In genomic region chr2:129338138-129338621, GRCm38 (mm10) we compare ENCODE assay signal across 12 mouse cellular contexts. TPM values are rescaled to one million over a fixed set of nuclear protein-coding genes. Genes with fewer than 3 reads are reported as not detected.
A peak's percentile ranks its signal among the peaks of the same experiment; 100 is the strongest.
DNase-seq lines count a peak whose midpoint lies in the region; ATAC-seq lines count a peak whose summit lies in the region.
"Had no signal": no experiment of that assay in that cellular context is flagged by ENCODE, and none has a peak within 500 bp of the region (broad histone marks: within the 10 kb centered on the region; RNA-seq: fewer than 3 reads in every experiment).

No protein-coding gene starts in this region.

- ATAC-seq in hematopoietic stem cell, adult 5-6 weeks (replicated peaks in 1 of 2; ENCODE audit: insufficient read depth in 1 of 2, low FRiP score in 2 of 2, low TSS enrichment in 1 of 2, low read depth in 1 of 2, poor library complexity in 2 of 2, severe bottlenecking in 2 of 2): peak; percentile 94 to 95
- ATAC-seq in monocyte, adult 5-6 weeks (replicated peaks; ENCODE audit: insufficient number of reproducible peaks, low FRiP score, low TSS enrichment, poor library complexity, severe bottlenecking): peak; percentile 90
- ATAC-seq in erythroid progenitor cell, adult 5-6 weeks (replicated peaks; ENCODE audit: low FRiP score, poor library complexity, severe bottlenecking): no peak
- ATAC-seq: hindbrain, embryonic 16.5 days had no signal

- DNase-seq in adrenal gland, postnatal 10 days: peak; percentile 9
- no peak for DNase-seq in adrenal gland, adult 18-20 months (ENCODE audit: low spot score in 2 of 2)
- peak; percentile 56 to 61 for DNase-seq in lung, adult 18-20 months
- no peak for DNase-seq in lung, postnatal 14 days
- DNase-seq in frontal cortex, postnatal 36 days (ENCODE audit: low spot score in 2 of 2): no peak
- DNase-seq: right cerebral cortex, postnatal 14 days; thymus, postnatal 25 days had no signal

RNA-seq across cellular contexts. Expression of gene Il1a, which starts 28.4 kb away (rescaled TPM):
- 1 to 10 TPM in 1 of 2 experiments, under 1 TPM in 1; 0.73 to 1.2 TPM for total RNA-seq in adrenal gland, postnatal 10 days (2021)
- under 1 TPM in 1 of 2 experiments, not detected in 1; 0.29 TPM for total RNA-seq in adrenal gland, adult 18-20 months (2021)
- total RNA-seq in hematopoietic stem cell, adult 5-6 weeks (2017): not detected in 2 replicates
- total RNA-seq in monocyte, adult 5-6 weeks (2017): 1.2 to 1.4 TPM in 2 of 3 replicates, not detected in the other
- total RNA-seq in erythroid progenitor cell, adult 5-6 weeks (2015; ENCODE audit: low replicate concordance): not detected in 2 replicates
- 0.51 and 1.1 TPM in 2 replicates for total RNA-seq in erythroid progenitor cell, adult 5-6 weeks (2017; ENCODE audit: low replicate concordance)

RNA-seq across cellular contexts. Expression of gene Il1b, which starts 32.8 kb away (rescaled TPM):
- total RNA-seq in adrenal gland, postnatal 10 days (2021): under 1 TPM; 0.55 to 0.63 TPM
- 1 to 10 TPM; 1.0 to 2.3 TPM for total RNA-seq in adrenal gland, adult 18-20 months (2021)
- total RNA-seq in hematopoietic stem cell, adult 5-6 weeks (2017): 3.0 and 14.1 TPM in 2 replicates
- total RNA-seq in monocyte, adult 5-6 weeks (2017): 186 to 292 TPM (median 238 TPM) in 3 replicates
- total RNA-seq in erythroid progenitor cell, adult 5-6 weeks (2015; ENCODE audit: low replicate concordance): 1.1 and 7.5 TPM in 2 replicates
- 2.3 TPM in 1 of 2 replicates, not detected in the other for total RNA-seq in erythroid progenitor cell, adult 5-6 weeks (2017; ENCODE audit: low replicate concordance)
- total RNA-seq: layer of hippocampus, postnatal 14 days had no signal

RNA-seq across cellular contexts. Expression of gene Ckap2l, which starts 41.2 kb away (rescaled TPM):
- total RNA-seq in adrenal gland, postnatal 10 days (2021): 10 to 100 TPM in 1 of 2 experiments, 1 to 10 TPM in 1; 9.9 to 11.7 TPM
- total RNA-seq in adrenal gland, adult 18-20 months (2021): under 1 TPM; 0.64 to 0.99 TPM
- total RNA-seq in hematopoietic stem cell, adult 5-6 weeks (2017): 39.3 and 48.3 TPM in 2 replicates
- 1.2 to 2.8 TPM (median 2.0 TPM) in 3 replicates for total RNA-seq in monocyte, adult 5-6 weeks (2017)
- 286 and 290 TPM in 2 replicates for total RNA-seq in erythroid progenitor cell, adult 5-6 weeks (2015; ENCODE audit: low replicate concordance)
- 162 and 200 TPM in 2 replicates for total RNA-seq in erythroid progenitor cell, adult 5-6 weeks (2017; ENCODE audit: low replicate concordance)

Comparison
In these comparisons a context has a peak if more than half of its experiments do, and no peak if none do; other contexts are left out.
1. DNase-seq: peak in adrenal gland, postnatal 10 days (single experiment) and lung, adult 18-20 months (2 of 2); none in adrenal gland, adult 18-20 months (0 of 2), lung, postnatal 14 days (single experiment) and frontal cortex, postnatal 36 days (0 of 2).
2. RNA of gene Il1b, which starts 32.8 kb away (total RNA-seq): 186 to 292 TPM in monocyte, adult 5-6 weeks; 1.1 to 7.5 TPM in erythroid progenitor cell, adult 5-6 weeks, 3.0 to 14.1 TPM in hematopoietic stem cell, adult 5-6 weeks, 1.0 to 2.3 TPM in adrenal gland, adult 18-20 months and 0.55 to 0.63 TPM in adrenal gland, postnatal 10 days; every median in the first group is over 10 times any median in the second.